Mouse (Mus musculus) intestine, embryonic 14.5 days (tissue): ENCODE measurements around the gene C2cd4d. TPM values are rescaled to one million over a fixed set of nuclear protein-coding genes. Genes with fewer than 3 reads are reported as not detected.
A peak's percentile ranks its signal among the peaks of the same experiment; 100 is the strongest.

Experiments used
- ATAC-seq: fragments of 200-750 bp; cut with Nextera tagmentation; replicated peaks from 2 replicates; pipeline ENCODE4 v1.8.0; 2017; ENCODE audit warnings: low read depth, moderate number of reproducible peaks, moderate TSS enrichment, moderate library complexity; ENCODE audit not compliant: low FRiP score, low TSS enrichment
- DNase-seq: peaks from one replicate; pipeline ENCODE4 v3.0.0-alpha.2; 2018; ENCODE audit warnings: low spot score
- H3K27ac ChIP-seq: fragments of 300-500 bp; sonication (generic); 2 replicates; pipeline ENCODE4 v1.5.1; 2014; ENCODE audit warnings: low read depth, mild to moderate bottlenecking, control low read depth
- H3K27me3 ChIP-seq: fragments of 300-500 bp; sonication (generic); replicated peaks from 2 replicates; pipeline ENCODE4 v1.6.1; 2014; ENCODE audit warnings: low read length, control low read depth; ENCODE audit not compliant: control insufficient read depth, insufficient read depth
- H3K36me3 ChIP-seq: fragments of 300-500 bp; sonication (generic); 2 replicates; pipeline ENCODE4 v1.6.1; 2014; ENCODE audit warnings: low read length, control low read depth; ENCODE audit not compliant: control insufficient read depth, insufficient read depth
- H3K4me1 ChIP-seq: fragments of 300-500 bp; sonication (generic); replicated peaks from 2 replicates; pipeline ENCODE4 v1.6.1; 2014; ENCODE audit warnings: low read length, control low read depth, mixed read lengths; ENCODE audit not compliant: control insufficient read depth, insufficient read depth
- H3K4me2 ChIP-seq: fragments of 300-500 bp; sonication (generic); 2 replicates; pipeline ENCODE4 v1.6.1; 2014; ENCODE audit warnings: low read length
- H3K4me3 ChIP-seq: fragments of 300-500 bp; sonication (generic); 2 replicates; pipeline ENCODE4 v1.5.1; 2014; ENCODE audit warnings: low read depth, low read length, control low read depth, mixed read lengths
- H3K9ac ChIP-seq: fragments of 300-500 bp; sonication (generic); 2 replicates; pipeline ENCODE4 v1.6.1; 2014; ENCODE audit warnings: mild to moderate bottlenecking, low read length
- H3K9me3 ChIP-seq: fragments of 300-500 bp; sonication (generic); 2 replicates; pipeline ENCODE4 v1.6.1; 2016; ENCODE audit warnings: low read length, control low read depth; ENCODE audit not compliant: control insufficient read depth
- WGBS: fragments of 180-500 bp; shearing (Covaris S2); extraction: QIAGEN DNeasy Blood & Tissue Kit; methylation state at CpG from one replicate; pipeline ENCODE4 v1.1.7; 2014; 5-methylcytosine and 5-hydroxymethylcytosine counted together
- polyA plus RNA-seq: library from polyadenylated mRNA; unstranded; fragments of >200 nt; fragmentation: Nextera tagmentation; extraction: Ambion mirVana; gene quantifications from 2 replicates; pipeline ENCODE4 v1.2.1, GENCODE M21; 2014

Gene C2cd4d
- polyA plus RNA-seq, 1 experiment from 2014 or later = 1.1 TPM

DNA sequence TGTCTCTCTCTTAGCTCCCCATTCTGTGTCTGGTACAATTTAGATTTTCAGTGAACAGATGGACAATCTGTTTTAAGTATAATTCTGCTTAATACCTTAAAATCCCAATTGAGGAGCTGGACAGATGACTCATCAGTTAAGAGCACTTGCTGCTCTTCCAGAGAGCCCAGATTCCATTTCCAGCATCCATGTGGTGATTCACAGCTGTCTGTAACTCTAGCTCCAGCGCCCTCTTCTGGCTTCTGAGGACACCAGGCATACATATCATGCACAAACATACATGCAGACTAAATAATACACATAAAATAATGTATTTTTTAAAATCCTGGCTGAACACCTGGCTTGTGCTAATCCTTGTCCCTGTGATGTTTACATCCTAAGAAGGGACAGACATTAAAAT, 1.4 kb upstream of the C2cd4d start:
- no peak overlapping the region for H3K9ac ChIP-seq
- peaks cover 16% of the 10 kb centered on the region for H3K27me3 ChIP-seq
- WGBS = 3% methylated on average over 1 of the region's 1 CpGs
- DNase-seq = no peak
- no peaks in the 10 kb centered on the region for H3K36me3 ChIP-seq
- no peak overlapping the region for H3K4me2 ChIP-seq
- H3K27ac ChIP-seq = no peak overlapping the region
- no peak overlapping the region for H3K4me3 ChIP-seq
- no peaks in the 10 kb centered on the region for H3K9me3 ChIP-seq
- 0 out of 2 replicates have a peak, but pooled peaks cover 3% of the 10 kb centered on the region for H3K4me1 ChIP-seq
- no peak for ATAC-seq

DNA sequence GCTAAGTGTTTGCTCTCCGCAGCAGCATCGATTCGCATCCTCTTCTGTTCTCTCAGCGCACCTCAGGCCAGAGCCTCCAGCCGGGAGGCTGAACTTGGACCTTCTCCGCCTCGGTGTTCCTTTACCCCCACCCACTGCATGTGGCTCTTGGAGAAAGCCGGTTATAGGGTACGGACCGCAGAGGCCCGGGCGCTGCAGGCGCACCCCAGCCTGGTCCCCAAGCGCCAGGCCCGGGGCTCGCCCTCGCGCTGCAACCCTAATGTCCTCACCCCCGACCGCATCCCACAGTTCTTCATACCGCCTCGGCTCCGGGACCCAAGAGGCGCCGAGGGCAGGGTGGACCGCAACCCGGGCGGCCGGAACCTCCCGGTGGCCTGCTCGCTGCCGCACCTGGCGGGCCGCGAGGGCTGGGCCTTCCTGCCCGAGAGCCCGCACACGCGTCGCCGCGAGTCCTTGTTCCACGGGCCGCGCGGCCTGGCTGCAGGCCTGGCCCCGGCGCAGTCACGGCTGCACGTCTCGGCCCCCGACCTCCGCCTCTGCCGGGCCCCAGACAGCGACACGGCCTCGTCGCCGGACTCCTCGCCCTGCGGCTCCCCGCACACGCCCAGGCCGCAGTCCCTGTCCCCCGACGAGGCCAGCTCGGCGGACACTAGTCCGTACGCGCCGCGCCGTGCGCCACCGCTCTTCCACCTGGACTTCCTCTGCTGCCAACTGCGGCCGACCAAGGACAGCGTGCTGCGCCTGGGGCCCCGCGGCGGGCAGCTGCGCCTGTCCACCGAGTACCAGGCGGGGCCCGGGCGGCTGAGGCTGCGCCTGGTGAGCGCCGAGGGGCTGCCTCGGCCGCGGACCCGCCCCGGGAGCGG, 1.3 kb downstream of the C2cd4d start:
- Histone ChIP-seq H3K27me3 (peaks cover 19% of the 10 kb centered on the region), H3K36me3 (no peaks in the 10 kb centered on the region), H3K4me2 (peak overlapping the region; percentile 74), H3K9me3 (no peaks in the 10 kb centered on the region), H3K9ac (peak overlapping the region; percentile 71), H3K27ac (no peak overlapping the region; the same call in 1 of the 2 replicates), H3K4me1 (0 out of 2 replicates have a peak, but pooled peaks cover 3% of the 10 kb centered on the region), H3K4me3 (peak overlapping the region; percentile 42)
- ATAC-seq (peak; percentile 54), DNase-seq (peak; percentile 79)
- 6% methylated on average over 91 of the region's 97 CpGs for WGBS

DNA sequence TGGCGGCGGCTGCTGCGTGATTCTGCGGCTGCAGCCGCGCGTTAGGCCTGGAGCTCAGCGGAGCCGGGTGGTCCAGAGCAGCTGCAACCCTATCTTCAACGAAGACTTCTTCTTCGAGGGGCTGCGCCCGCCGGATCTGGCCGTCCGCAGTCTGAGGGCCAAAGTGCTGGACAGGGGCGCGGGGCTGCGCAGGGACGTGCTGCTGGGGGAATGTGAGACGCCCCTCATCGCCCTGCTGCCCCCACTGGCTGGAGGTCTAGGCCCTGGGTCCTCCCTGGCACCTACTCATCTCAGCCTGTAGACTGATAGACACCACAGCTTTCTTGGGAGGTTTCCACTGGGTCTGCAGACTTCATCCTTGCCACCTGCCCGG, 1.9 kb downstream of the C2cd4d start:
- Histone ChIP-seq H3K4me3 (peak overlapping the region; percentile 42), H3K27ac (no peak overlapping the region; the same call in 1 of the 2 replicates), H3K4me1 (0 out of 2 replicates have a peak, but pooled peaks cover 3% of the 10 kb centered on the region), H3K9me3 (no peaks in the 10 kb centered on the region), H3K36me3 (no peaks in the 10 kb centered on the region), H3K9ac (peak overlapping the region; percentile 71), H3K4me2 (peak overlapping the region; percentile 74), H3K27me3 (peaks cover 19% of the 10 kb centered on the region)
- no peak for DNase-seq
- WGBS = 3% methylated on average over 23 of the region's 23 CpGs
- ATAC-seq = peak; percentile 55

DNA sequence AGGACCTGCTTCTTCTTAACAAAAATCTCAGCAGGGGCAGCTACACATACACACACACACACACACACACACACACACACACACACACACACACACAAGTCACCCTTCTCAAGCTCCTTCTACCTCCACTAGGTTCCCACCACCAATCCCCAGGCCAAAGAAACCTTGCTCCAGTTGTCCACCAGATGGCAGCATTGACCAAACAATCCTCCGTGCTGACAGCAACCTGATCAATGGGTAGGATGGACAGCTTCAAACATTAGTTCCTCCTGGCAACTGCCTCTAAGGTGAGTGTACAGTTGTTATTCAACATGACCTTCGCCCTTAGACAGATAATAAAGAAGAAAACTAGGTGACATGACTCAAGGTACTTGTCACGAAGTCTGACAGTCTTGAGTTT, 4.5 kb downstream of the C2cd4d start:
- Histone ChIP-seq H3K9ac (no peak overlapping the region), H3K4me2 (no peak overlapping the region), H3K27ac (no peak overlapping the region), H3K4me1 (peaks cover 7% of the 10 kb centered on the region; the same call in 1 of the 2 replicates), H3K36me3 (no peaks in the 10 kb centered on the region), H3K27me3 (peaks cover 19% of the 10 kb centered on the region), H3K4me3 (no peak overlapping the region), H3K9me3 (no peaks in the 10 kb centered on the region)
- ATAC-seq = peak; percentile 38; the same call in 1 of the 2 replicates
- DNase-seq = peak; percentile 91
- WGBS = 22% methylated on average over 3 of the region's 3 CpGs

DNA sequence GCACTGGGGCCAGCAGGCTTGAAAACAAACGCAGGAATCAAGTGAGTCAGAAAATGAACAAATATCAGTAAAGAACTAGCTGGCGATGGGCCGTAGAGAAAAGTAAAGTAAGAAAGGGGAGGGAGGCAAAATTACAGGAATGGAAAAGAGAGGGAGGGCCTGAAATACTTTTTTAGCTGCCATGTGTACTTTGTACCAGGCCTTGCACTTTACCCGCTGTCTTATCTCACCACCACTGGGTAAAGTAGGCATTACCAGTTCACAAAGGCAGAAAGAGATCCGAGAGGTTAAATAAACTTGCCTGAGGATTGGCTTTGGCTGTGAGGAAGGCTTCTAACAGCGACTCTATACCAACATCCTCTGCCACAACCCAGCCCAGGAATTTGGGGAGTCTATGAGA, 5.3 kb downstream of the C2cd4d start:
- H3K36me3 ChIP-seq = no peaks in the 10 kb centered on the region
- H3K9ac ChIP-seq = no peak overlapping the region
- no peak overlapping the region for H3K4me3 ChIP-seq
- H3K27ac ChIP-seq = no peak overlapping the region
- DNase-seq (no peak), ATAC-seq (no peak)
- H3K27me3 ChIP-seq = peaks cover 16% of the 10 kb centered on the region
- H3K4me1 ChIP-seq = peaks cover 8% of the 10 kb centered on the region; the same call in 1 of the 2 replicates
- 79% methylated on average over 6 of the region's 6 CpGs for WGBS
- no peaks in the 10 kb centered on the region for H3K9me3 ChIP-seq
- H3K4me2 ChIP-seq = no peak overlapping the region

DNA sequence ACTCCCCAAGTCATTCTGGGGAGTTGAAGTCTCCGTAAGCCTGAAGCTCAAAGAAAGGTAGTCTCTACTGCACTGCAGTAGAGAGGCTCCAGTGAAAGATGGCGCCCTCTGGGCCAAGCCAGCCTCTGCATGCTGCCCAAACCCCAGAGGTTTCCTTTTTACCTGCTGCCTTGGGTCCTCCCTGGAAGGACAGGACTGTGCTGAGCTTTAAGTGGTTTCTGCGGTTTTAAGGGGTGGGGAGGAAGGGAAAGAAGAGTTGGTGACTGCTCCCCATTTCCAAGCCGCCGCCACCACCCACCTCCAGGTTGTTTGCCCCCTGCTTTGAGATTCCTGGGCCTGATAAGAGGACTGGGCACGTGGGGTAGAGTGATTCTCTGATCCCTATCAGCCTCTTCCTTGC, 6.4 kb downstream of the C2cd4d start:
- no peak for DNase-seq
- Histone ChIP-seq H3K9ac (no peak overlapping the region), H3K27me3 (0 out of 2 replicates have a peak, but pooled peaks cover 13% of the 10 kb centered on the region), H3K4me1 (peaks cover 10% of the 10 kb centered on the region), H3K36me3 (no peaks in the 10 kb centered on the region), H3K4me2 (no peak overlapping the region), H3K27ac (no peak overlapping the region), H3K9me3 (no peaks in the 10 kb centered on the region), H3K4me3 (no peak overlapping the region)
- WGBS = 63% methylated on average over 6 of the region's 6 CpGs
- ATAC-seq = no peak

DNA sequence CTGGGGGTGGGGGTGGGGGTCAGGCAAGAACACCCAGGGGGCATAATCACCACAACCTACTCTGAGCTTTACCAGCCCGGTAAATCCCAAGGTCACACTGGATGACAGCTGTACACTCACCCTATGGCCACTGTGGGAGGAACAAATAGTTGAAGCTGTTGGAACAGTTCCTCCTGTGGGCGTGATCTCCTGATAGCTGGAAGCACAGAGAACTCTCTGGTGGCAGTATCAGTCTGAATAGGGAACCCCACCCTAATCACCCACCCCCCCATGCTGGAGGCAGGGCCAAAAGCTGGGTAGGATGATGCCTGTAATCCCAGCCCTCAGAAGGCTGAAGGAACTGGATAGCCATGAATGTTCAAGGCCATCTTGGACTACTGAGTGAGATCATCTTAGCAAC, 7.5 kb downstream of the C2cd4d start:
- 0 out of 2 replicates have a peak, but pooled peaks cover 6% of the 10 kb centered on the region for H3K27me3 ChIP-seq
- DNase-seq (no peak), ATAC-seq (no peak)
- WGBS = 48% methylated on average over 2 of the region's 2 CpGs
- no peak overlapping the region for H3K9ac ChIP-seq
- no peak overlapping the region for H3K27ac ChIP-seq
- no peak overlapping the region for H3K4me2 ChIP-seq
- peaks cover 13% of the 10 kb centered on the region for H3K4me1 ChIP-seq
- H3K36me3 ChIP-seq = no peaks in the 10 kb centered on the region
- H3K9me3 ChIP-seq = no peaks in the 10 kb centered on the region
- no peak overlapping the region for H3K4me3 ChIP-seq

DNA sequence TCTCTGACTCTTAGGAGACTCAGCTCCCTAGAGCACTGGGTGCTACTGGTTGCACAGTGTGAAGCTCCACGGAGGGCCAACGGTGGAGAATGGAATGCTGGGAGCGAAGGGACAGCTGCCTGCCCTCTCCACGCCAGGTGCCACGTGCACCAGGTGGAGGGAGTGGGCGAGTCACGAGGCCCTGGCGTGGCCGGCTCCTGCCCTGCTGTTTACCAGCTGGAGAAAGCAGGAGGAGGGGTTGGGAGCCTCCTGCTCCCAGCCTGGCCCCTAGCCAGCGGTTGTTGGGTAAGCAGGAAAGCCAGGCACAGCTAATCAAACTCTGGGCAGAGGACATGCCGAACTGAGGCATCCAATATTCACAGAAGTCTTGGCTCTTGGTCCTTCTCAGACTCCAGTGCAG, 9.4 kb downstream of the C2cd4d start:
- Histone ChIP-seq H3K4me1 (peaks cover 13% of the 10 kb centered on the region), H3K9me3 (no peaks in the 10 kb centered on the region), H3K9ac (no peak overlapping the region), H3K4me3 (no peak overlapping the region), H3K27me3 (no peaks in the 10 kb centered on the region), H3K27ac (no peak overlapping the region), H3K36me3 (no peaks in the 10 kb centered on the region), H3K4me2 (peak overlapping the region; percentile 36)
- ATAC-seq (peak; percentile 48; the same call in 1 of the 2 replicates), DNase-seq (no peak)
- WGBS = 3% methylated on average over 11 of the region's 11 CpGs
